Mouse (Mus musculus) liver, embryonic 15.5 days (tissue): ENCODE results near the gene Scgb1a1. TPM values are rescaled to one million over a fixed set of nuclear protein-coding genes. Genes with fewer than 3 reads are reported as not detected.
"Not testable (repeated sequence)": the region's sequence is repeated elsewhere in the genome, so short reads cannot be mapped to it uniquely, and the experiment has no call there.

Source experiments
- ATAC-seq: fragments of 200-750 bp; cut with Nextera tagmentation; 2 replicates; pipeline ENCODE4 v1.8.0; 2017; ENCODE audit warnings: moderate number of reproducible peaks, mild to moderate bottlenecking, moderate library complexity; ENCODE audit not compliant: insufficient read depth
- H3K27ac ChIP-seq: fragments of 300-500 bp; sonication (generic); replicated peaks from 2 replicates; pipeline ENCODE4 v1.5.1; 2015; ENCODE audit warnings: mild to moderate bottlenecking, inconsistent platforms
- H3K27me3 ChIP-seq: fragments of 300-500 bp; sonication (generic); 2 replicates; pipeline ENCODE4 v1.6.1; 2015; ENCODE audit warnings: mild to moderate bottlenecking, inconsistent platforms
- H3K36me3 ChIP-seq: fragments of 300-500 bp; sonication (generic); replicated peaks from 2 replicates; pipeline ENCODE4 v1.6.1; 2015; ENCODE audit warnings: moderate library complexity, mild to moderate bottlenecking, inconsistent platforms
- H3K4me1 ChIP-seq: fragments of 300-500 bp; sonication (generic); replicated peaks from 2 replicates; pipeline ENCODE4 v1.6.1; 2015; ENCODE audit warnings: inconsistent platforms
- H3K4me2 ChIP-seq: fragments of 300-500 bp; sonication (generic); 2 replicates; pipeline ENCODE4 v1.6.1; 2015; ENCODE audit warnings: moderate library complexity, mild to moderate bottlenecking, inconsistent platforms
- H3K4me3 ChIP-seq: fragments of 300-500 bp; sonication (generic); replicated peaks from 2 replicates; pipeline ENCODE4 v1.5.1; 2015; ENCODE audit warnings: mild to moderate bottlenecking, inconsistent platforms
- H3K9ac ChIP-seq: fragments of 300-500 bp; sonication (generic); 2 replicates; pipeline ENCODE4 v1.6.1; 2015; ENCODE audit warnings: moderate library complexity, mild to moderate bottlenecking, inconsistent platforms
- H3K9me3 ChIP-seq: fragments of 300-500 bp; sonication (generic); replicated peaks from 2 replicates; pipeline ENCODE4 v1.6.1; 2016; ENCODE audit warnings: inconsistent platforms
- WGBS: fragments of 180-500 bp; shearing (Covaris S2); methylation state at CpG from one replicate; pipeline ENCODE4 v1.1.7; 2015; ENCODE audit warnings: mixed read lengths; ENCODE audit not compliant: insufficient replicate concordance; 5-methylcytosine and 5-hydroxymethylcytosine counted together
- polyA plus RNA-seq: library from polyadenylated mRNA; unstranded; fragments of >200 nt; fragmentation: Nextera tagmentation; extraction: Ambion mirVana; gene quantifications from 2 replicates; pipeline ENCODE4 v1.2.1, GENCODE M21; 2015

Scgb1a1 gene
- polyA plus RNA-seq, 1 experiment from 2014 or later = not detected

GRCm38 (mm10) chr19:9100297-9101061, 12.7 kb upstream of the Scgb1a1 start:
- H3K4me3 ChIP-seq = no peak overlapping the region
- H3K9me3 ChIP-seq = no peaks in the 10 kb centered on the region
- ATAC-seq = no peak
- 67% methylated on average over 17 of the region's 17 CpGs for WGBS
- no peaks in the 10 kb centered on the region; the same call in 1 of the 2 replicates for H3K27me3 ChIP-seq
- no peaks in the 10 kb centered on the region for H3K4me1 ChIP-seq
- no peak overlapping the region for H3K27ac ChIP-seq
- no peak overlapping the region for H3K4me2 ChIP-seq
- no peak overlapping the region for H3K9ac ChIP-seq
- H3K36me3 ChIP-seq = no peaks in the 10 kb centered on the region

GRCm38 (mm10) chr19:9099751-9100150, 12.0 kb upstream of the Scgb1a1 start:
- no peak overlapping the region for H3K27ac ChIP-seq
- WGBS = 77% methylated on average over 8 of the region's 8 CpGs
- H3K36me3 ChIP-seq = no peaks in the 10 kb centered on the region
- H3K9me3 ChIP-seq = no peaks in the 10 kb centered on the region
- H3K4me1 ChIP-seq = no peaks in the 10 kb centered on the region
- no peak overlapping the region for H3K4me3 ChIP-seq
- no peak overlapping the region for H3K9ac ChIP-seq
- no peak overlapping the region for H3K4me2 ChIP-seq
- no peak for ATAC-seq
- H3K27me3 ChIP-seq = no peaks in the 10 kb centered on the region; the same call in 1 of the 2 replicates

DNA sequence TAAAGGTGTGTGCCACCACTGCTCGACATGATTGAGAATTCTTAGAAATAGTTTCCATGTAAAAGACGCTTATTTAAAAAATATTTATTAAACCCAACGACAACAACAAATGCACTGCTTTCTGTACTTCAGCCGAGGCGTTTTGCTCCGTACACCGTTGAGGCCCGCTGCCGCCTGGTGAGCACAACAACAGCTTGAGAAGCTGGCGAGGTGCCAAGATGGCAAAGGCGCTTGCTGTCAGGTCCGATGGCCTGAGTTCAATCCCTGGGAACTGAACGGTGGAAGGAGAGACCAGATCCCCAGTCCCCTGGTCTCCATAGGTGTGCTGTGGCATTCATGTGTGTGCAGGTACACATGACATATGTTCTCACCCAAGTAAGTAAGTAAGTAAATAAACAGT, 9.7 kb upstream of the Scgb1a1 start:
- Histone ChIP-seq H3K9me3 (no peaks in the 10 kb centered on the region), H3K4me1 (no peaks in the 10 kb centered on the region), H3K27me3 (0 out of 2 replicates have a peak, but pooled peaks cover 5% of the 10 kb centered on the region), H3K9ac (no peak overlapping the region), H3K4me2 (no peak overlapping the region), H3K36me3 (no peaks in the 10 kb centered on the region), H3K27ac (no peak overlapping the region), H3K4me3 (no peak overlapping the region)
- WGBS = 76% methylated on average over 13 of the region's 13 CpGs
- no peak for ATAC-seq

GRCm38 (mm10) chr19:9095111-9095510, 7.4 kb upstream of the Scgb1a1 start:
- ATAC-seq = no peak
- Histone ChIP-seq H3K4me2 (no peak overlapping the region), H3K9ac (no peak overlapping the region), H3K36me3 (no peaks in the 10 kb centered on the region), H3K4me3 (no peak overlapping the region), H3K9me3 (no peaks in the 10 kb centered on the region), H3K27ac (no peak overlapping the region), H3K27me3 (0 out of 2 replicates have a peak, but pooled peaks cover 5% of the 10 kb centered on the region), H3K4me1 (no peaks in the 10 kb centered on the region)
- WGBS = 55% methylated on average over 5 of the region's 5 CpGs

DNA sequence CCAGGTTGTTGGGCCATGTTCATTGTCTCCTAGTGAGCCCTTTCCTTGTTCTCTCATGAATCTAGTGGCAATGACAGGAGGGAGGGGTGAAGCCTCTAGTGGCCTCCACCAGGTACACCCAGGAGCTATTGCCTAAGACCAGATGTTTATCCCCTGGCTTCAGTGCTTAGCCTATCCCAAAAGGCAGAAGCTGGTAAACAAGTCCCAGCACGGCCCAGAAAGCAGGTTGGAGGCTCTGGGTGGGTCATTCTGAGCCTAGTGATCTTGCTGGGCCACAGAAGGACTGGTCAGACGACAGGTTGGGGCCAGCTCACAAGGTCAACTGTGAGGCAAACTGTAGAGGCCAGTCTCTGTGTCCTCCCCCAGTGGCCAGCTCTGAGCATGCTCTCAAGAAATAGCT, 3.0 kb upstream of the Scgb1a1 start:
- H3K9me3 ChIP-seq = no peaks in the 10 kb centered on the region
- no peaks in the 10 kb centered on the region for H3K4me1 ChIP-seq
- no peak overlapping the region for H3K27ac ChIP-seq
- H3K4me2 ChIP-seq = no peak overlapping the region
- no peak for ATAC-seq
- no peak overlapping the region for H3K9ac ChIP-seq
- no peaks in the 10 kb centered on the region for H3K36me3 ChIP-seq
- peaks cover 5% of the 10 kb centered on the region; the same call in 1 of the 2 replicates for H3K27me3 ChIP-seq
- 36% methylated on average over 2 of the region's 2 CpGs for WGBS
- H3K4me3 ChIP-seq = no peak overlapping the region

DNA sequence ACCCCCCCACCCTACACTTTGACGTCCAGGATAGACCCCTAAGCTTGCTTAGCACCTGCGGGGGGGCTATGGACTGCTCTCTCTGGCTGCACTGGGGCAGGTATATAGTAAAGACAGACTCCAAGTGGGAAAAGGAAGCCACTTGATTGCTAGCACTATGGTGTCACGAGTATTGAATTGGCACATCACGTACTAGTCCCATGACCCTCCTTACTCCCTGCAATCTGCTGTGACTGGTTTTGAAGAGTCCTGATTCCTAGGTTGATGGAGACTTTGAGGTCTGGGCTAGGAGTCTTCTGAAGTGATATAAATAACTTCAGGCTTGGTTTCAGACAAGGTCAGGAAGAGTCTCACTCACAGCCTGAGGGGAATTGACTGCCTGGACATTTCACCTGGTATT, 2.4 kb upstream of the Scgb1a1 start:
- Histone ChIP-seq H3K27me3 (peaks cover 5% of the 10 kb centered on the region; the same call in 1 of the 2 replicates), H3K36me3 (no peaks in the 10 kb centered on the region), H3K4me2 (no peak overlapping the region), H3K9ac (no peak overlapping the region), H3K4me3 (no peak overlapping the region), H3K27ac (no peak overlapping the region), H3K4me1 (no peaks in the 10 kb centered on the region), H3K9me3 (no peaks in the 10 kb centered on the region)
- ATAC-seq = no peak
- 46% methylated on average over 4 of the region's 4 CpGs for WGBS

- H3K4me3 ChIP-seq, H3K9me3 ChIP-seq, H3K9ac ChIP-seq, H3K27ac ChIP-seq, H3K27me3 ChIP-seq, H3K4me2 ChIP-seq, H3K4me1 ChIP-seq, H3K36me3 ChIP-seq, ATAC-seq: not testable (repeated sequence)
- 29% methylated on average over 2 of the region's 2 CpGs for WGBS
Measured at GRCm38 (mm10) chr19:9083892-9084291, 3.9 kb downstream of the Scgb1a1 start.

DNA sequence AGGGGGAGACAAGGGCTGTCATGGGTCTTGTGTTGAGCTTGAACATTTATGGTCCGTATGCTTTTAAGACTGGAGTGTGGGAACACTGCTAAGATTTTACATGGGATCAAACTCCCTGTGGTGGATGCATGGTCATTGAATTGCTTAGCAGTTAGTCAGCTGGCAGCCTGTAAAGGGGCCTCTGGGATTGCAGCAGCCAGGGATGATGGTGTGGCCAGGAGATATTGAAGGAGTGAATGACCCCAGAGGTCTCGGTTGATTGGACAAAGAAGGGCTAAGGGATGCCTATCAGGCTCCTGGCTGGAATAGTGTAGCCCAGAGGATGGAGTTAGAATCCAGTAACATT, 4.8 kb downstream of the Scgb1a1 start:
- Histone ChIP-seq H3K4me1 (peaks cover 6% of the 10 kb centered on the region; the same call in 1 of the 2 replicates), H3K4me3 (no peak overlapping the region), H3K27ac (no peak overlapping the region), H3K9me3 (no peaks in the 10 kb centered on the region), H3K27me3 (no peaks in the 10 kb centered on the region; the same call in 1 of the 2 replicates), H3K9ac (no peak overlapping the region), H3K4me2 (no peak overlapping the region; the same call in 1 of the 2 replicates), H3K36me3 (no peaks in the 10 kb centered on the region)
- no peak for ATAC-seq
- WGBS = 78% methylated on average over 2 of the region's 2 CpGs

DNA sequence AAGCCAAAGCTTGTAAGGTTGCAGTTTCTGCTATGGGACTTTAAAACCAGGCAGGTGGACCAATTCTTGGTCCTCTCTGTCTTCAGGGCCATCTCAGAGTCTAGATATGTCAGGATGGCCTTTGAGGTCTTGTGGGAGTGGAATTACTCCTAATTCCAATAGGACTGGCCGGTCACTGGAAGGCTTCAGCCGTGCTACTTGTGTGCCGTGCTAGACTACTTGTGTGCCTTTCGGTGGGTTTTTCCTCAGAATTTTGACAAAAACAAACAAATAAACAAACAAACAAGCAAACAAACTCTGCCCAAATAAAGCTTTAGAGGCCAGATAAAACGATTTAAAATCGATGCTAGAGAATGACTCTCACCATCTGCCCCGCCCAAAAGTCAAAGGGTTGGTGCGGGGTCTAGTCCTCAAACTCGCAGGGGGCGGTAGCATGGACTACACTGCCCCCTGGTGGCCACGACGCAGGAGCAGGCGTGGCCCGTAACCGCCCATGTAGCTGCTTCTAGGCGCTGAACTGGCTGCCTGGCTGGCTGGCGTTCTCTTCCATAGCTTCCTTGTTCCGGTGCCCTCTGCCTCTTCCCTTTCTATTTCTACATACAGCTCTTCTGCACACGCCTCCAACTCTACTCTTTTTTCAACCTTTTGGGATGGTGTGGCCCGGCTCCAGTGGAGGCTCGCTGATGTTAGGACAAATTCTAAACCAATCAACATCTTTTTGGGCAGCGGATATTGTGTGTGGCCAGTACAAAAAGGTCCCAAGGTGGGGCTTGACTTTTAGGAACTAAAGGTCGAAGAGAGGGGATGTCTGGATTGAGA, 5.4 kb downstream of the Scgb1a1 start:
- no peaks in the 10 kb centered on the region; the same call in 1 of the 2 replicates for H3K27me3 ChIP-seq
- ATAC-seq = peak; percentile 73
- peaks cover 6% of the 10 kb centered on the region; the same call in 1 of the 2 replicates for H3K4me1 ChIP-seq
- peak overlapping the region; percentile 23; the same call in 1 of the 2 replicates for H3K4me2 ChIP-seq
- H3K27ac ChIP-seq = no peak overlapping the region
- no peaks in the 10 kb centered on the region for H3K9me3 ChIP-seq
- H3K9ac ChIP-seq = no peak overlapping the region
- H3K4me3 ChIP-seq = no peak overlapping the region
- 18% methylated on average over 23 of the region's 23 CpGs for WGBS
- H3K36me3 ChIP-seq = no peaks in the 10 kb centered on the region

DNA sequence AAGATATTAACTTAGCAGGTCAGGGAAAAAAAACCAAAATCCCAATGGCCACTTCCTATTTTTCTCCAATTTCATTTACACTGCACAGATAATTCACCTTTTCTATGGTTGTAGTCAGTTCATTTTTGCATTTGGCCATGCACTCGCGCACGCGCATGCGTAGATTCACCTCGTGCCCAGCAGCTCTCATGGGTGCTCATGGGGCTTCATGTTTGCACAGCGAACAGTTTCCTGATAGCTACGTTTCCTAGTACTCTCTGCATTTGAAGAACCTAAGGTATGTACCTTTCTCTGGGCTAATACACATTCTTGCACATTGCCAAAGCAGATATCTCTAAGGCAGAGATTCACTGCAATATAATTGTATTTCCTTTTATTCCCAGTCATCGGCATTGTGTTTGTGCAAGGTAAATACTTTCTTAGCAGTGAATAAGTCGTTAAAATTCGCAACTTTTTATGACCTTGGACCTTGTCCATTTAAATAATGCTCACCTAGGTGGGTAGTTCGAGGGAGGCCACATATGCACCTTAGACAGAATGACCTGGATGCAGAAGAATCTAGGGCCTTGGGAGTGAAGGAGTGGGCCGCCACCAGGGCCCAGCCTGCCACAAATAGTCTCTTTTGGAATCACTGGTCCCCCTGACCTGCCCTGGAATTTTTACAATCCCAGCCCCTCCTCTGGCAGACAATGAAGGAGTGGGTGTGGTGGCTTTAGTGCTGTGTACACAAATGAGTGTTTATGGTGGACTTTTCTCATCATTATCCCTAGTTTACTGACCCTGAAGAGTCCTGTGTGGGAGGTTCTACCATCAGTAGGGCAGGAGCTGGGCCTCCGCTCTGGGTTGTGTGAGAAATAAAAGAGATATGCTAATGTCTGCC, 6.2 kb downstream of the Scgb1a1 start:
- Histone ChIP-seq H3K27ac (no peak overlapping the region), H3K27me3 (no peaks in the 10 kb centered on the region; the same call in 1 of the 2 replicates), H3K4me2 (no peak overlapping the region), H3K36me3 (no peaks in the 10 kb centered on the region), H3K9me3 (no peaks in the 10 kb centered on the region), H3K4me3 (no peak overlapping the region), H3K9ac (no peak overlapping the region), H3K4me1 (peaks cover 6% of the 10 kb centered on the region; the same call in 1 of the 2 replicates)
- ATAC-seq = no peak
- 75% methylated on average over 14 of the region's 14 CpGs for WGBS
